Mouse (Mus musculus): ENCODE measurements around the gene Cyp2j5. TPM values are rescaled to one million over a fixed set of nuclear protein-coding genes. Genes with fewer than 3 reads are reported as not detected.

The Cyp2j5 gene
- polyA plus RNA-seq, 1 experiment, result not detected

DNA sequence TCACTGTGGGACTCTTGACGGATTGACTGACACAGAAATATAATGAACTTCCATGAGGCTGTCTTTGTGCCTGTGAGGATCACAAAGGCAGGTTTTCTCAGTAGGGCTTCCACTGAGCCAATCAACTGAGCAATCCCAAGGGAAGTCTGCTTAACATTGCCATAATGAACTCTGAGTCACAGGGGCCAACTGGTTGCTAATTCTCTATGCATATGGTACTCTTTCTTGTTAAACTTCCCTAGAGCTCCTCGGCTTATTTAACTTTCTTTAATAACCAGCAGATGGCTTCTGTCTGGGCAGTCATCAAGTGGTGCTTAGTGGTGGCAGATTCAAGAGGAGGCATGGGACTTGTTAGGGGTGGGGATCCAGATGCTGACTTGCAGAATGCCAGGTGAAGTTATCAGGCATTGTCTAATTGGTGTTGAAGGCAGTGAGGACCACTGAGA, 23.4 kb upstream of the Cyp2j5 start:
- no peaks in the 10 kb centered on the region for H3K9me3 ChIP-seq (replicated peaks; ENCODE audit: control insufficient read depth, insufficient read depth, low read length, poor library complexity, severe bottlenecking)
- H3K27ac ChIP-seq (ENCODE audit: insufficient read depth, low read length), result no peak overlapping the region
- no peak overlapping the region for H3K4me3 ChIP-seq (ENCODE audit: low read depth, low read length)
- H3K4me1 ChIP-seq (ENCODE audit: control insufficient read depth, insufficient read depth, low read length), result no peaks in the 10 kb centered on the region
- no peaks in the 10 kb centered on the region for H3K36me3 ChIP-seq (ENCODE audit: control insufficient read depth, insufficient read depth, low read length, poor library complexity, severe bottlenecking)
- no peak overlapping the region for H3K9ac ChIP-seq (ENCODE audit: low read depth, poor library complexity, severe bottlenecking)
- no peak for TF ChIP-seq EP300 (IDR thresholded peaks at IDR 0.05; ENCODE audit: insufficient read depth, low read depth, low read length)
- no peak for TF ChIP-seq CTCF (IDR thresholded peaks at IDR 0.05; ENCODE audit: low read depth, low read length)
- TF ChIP-seq POLR2A (IDR thresholded peaks at IDR 0.05; ENCODE audit: insufficient read depth, low read length), result no peak
- no peaks in the 10 kb centered on the region for H3K27me3 ChIP-seq (ENCODE audit: control insufficient read depth, insufficient read depth, low read length, poor library complexity, severe bottlenecking)

DNA sequence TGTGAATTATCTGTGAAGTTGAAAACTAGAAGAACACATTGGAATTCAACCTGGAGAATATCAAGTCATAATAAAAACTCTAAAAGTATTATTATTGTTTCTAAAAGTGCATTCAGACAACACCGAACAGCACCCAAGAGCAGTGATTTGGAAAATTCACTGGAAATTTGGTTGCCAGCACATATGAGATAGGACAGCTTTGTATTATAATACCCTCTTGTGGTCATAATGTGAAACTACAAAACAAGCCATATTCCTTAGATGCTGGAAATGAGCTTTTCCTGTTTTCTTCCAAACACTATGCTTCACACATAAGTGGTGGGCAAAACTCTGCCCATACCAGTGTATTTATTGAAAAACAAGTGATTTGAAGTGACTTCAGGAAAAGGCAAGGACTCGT, 19.5 kb upstream of the Cyp2j5 start:
- H3K9ac ChIP-seq (ENCODE audit: low read depth, poor library complexity, severe bottlenecking), result no peak overlapping the region
- no peaks in the 10 kb centered on the region for H3K4me1 ChIP-seq (ENCODE audit: control insufficient read depth, insufficient read depth, low read length)
- no peaks in the 10 kb centered on the region for H3K9me3 ChIP-seq (replicated peaks; ENCODE audit: control insufficient read depth, insufficient read depth, low read length, poor library complexity, severe bottlenecking)
- TF ChIP-seq CTCF (IDR thresholded peaks at IDR 0.05; ENCODE audit: low read depth, low read length) (no peak), EP300 (IDR thresholded peaks at IDR 0.05; ENCODE audit: insufficient read depth, low read depth, low read length) (no peak), POLR2A (IDR thresholded peaks at IDR 0.05; ENCODE audit: insufficient read depth, low read length) (no peak)
- no peaks in the 10 kb centered on the region for H3K36me3 ChIP-seq (ENCODE audit: control insufficient read depth, insufficient read depth, low read length, poor library complexity, severe bottlenecking)
- no peak overlapping the region for H3K4me3 ChIP-seq (ENCODE audit: low read depth, low read length)
- H3K27me3 ChIP-seq (ENCODE audit: control insufficient read depth, insufficient read depth, low read length, poor library complexity, severe bottlenecking), result no peaks in the 10 kb centered on the region
- no peak overlapping the region for H3K27ac ChIP-seq (ENCODE audit: insufficient read depth, low read length)

DNA sequence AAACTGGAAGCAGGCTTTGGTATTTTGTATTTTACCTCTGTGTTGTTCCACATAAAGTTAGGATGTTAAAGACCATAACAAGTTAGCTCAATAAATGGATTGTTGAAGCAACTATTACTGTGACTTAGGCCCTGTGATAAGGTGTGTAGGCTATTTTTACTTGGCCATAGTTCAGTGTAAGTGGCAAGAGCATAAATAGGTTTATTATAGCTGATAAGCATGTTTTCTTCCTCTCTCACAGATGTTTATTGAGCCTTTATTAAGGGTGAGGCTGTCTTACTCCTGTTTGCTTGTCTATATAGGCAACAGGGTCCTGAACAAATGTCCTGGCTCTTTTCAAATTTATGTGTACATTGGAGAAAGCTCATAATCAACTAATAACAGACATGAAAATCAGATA, 17.0 kb upstream of the Cyp2j5 start:
- no peak overlapping the region for H3K9ac ChIP-seq (ENCODE audit: low read depth, poor library complexity, severe bottlenecking)
- H3K36me3 ChIP-seq (ENCODE audit: control insufficient read depth, insufficient read depth, low read length, poor library complexity, severe bottlenecking), result no peaks in the 10 kb centered on the region
- H3K27me3 ChIP-seq (ENCODE audit: control insufficient read depth, insufficient read depth, low read length, poor library complexity, severe bottlenecking), result no peaks in the 10 kb centered on the region
- H3K4me1 ChIP-seq (ENCODE audit: control insufficient read depth, insufficient read depth, low read length), result no peaks in the 10 kb centered on the region
- H3K9me3 ChIP-seq (replicated peaks; ENCODE audit: control insufficient read depth, insufficient read depth, low read length, poor library complexity, severe bottlenecking), result no peaks in the 10 kb centered on the region
- TF ChIP-seq POLR2A (IDR thresholded peaks at IDR 0.05; ENCODE audit: insufficient read depth, low read length), result no peak
- TF ChIP-seq EP300 (IDR thresholded peaks at IDR 0.05; ENCODE audit: insufficient read depth, low read depth, low read length), result no peak
- H3K27ac ChIP-seq (ENCODE audit: insufficient read depth, low read length), result no peak overlapping the region
- H3K4me3 ChIP-seq (ENCODE audit: low read depth, low read length), result no peak overlapping the region

DNA sequence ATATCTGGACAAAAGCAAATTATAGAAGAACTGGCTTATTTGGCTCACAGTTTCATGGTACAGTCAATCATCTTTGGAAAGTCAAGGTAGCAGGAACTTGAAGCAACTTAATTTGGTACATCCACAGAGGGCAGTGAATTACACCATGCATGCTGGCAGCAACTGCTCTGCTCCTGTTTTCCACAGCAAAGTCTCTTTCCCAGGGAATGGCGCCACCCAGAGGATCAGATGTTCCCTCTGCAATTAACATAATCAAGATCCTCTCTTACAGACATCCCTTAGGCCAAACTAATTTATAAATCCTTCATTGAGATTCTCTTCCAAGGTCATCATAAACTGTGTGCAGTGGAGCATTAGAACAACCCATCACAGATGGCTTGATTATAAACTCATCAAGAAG, 16.3 kb upstream of the Cyp2j5 start:
- Histone ChIP-seq H3K9me3 (replicated peaks; ENCODE audit: control insufficient read depth, insufficient read depth, low read length, poor library complexity, severe bottlenecking) (no peaks in the 10 kb centered on the region), H3K27ac (ENCODE audit: insufficient read depth, low read length) (no peak overlapping the region), H3K27me3 (ENCODE audit: control insufficient read depth, insufficient read depth, low read length, poor library complexity, severe bottlenecking) (no peaks in the 10 kb centered on the region), H3K4me1 (ENCODE audit: control insufficient read depth, insufficient read depth, low read length) (no peaks in the 10 kb centered on the region), H3K36me3 (ENCODE audit: control insufficient read depth, insufficient read depth, low read length, poor library complexity, severe bottlenecking) (no peaks in the 10 kb centered on the region), H3K9ac (ENCODE audit: low read depth, poor library complexity, severe bottlenecking) (no peak overlapping the region), H3K4me3 (ENCODE audit: low read depth, low read length) (no peak overlapping the region)
- TF ChIP-seq CTCF (IDR thresholded peaks at IDR 0.05; ENCODE audit: low read depth, low read length) (peak; percentile 41), POLR2A (IDR thresholded peaks at IDR 0.05; ENCODE audit: insufficient read depth, low read length) (no peak)

DNA sequence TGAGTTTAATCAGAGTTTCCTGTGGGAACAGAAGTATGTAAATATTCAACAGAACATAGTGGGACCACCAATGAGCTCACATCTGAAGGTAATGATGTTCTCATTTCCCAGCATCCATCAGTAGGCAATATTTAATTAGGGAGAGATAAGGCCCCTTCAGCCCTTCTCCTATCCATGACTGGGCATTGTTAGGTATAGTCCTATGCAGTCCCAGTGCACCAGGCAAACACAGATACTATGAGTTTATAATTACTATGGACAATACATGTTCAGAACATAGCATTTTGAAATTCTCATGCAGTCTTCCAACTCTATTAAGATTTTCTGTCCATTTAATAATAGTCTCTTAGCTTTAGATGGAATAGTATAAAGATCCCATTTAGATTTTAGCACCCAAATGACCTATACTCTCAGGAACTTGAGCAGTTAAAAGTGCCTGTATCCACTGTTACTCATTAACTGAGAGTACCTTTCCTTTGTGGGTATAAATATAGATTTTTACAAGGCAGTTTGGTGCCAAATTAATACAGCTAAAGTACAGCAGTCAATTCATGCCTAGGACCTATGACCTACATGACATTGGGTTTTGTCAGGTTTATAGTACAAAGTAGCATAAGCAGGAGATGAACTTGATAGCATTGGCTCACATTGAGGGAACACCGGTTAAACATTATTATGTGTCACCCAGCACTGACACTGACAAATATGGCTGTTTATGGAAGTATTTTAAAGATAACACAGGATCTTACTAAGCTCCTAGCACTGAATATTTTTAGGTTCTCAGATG, 907 bp upstream of the Cyp2j5 start:
- no peaks in the 10 kb centered on the region for H3K4me1 ChIP-seq (ENCODE audit: control insufficient read depth, insufficient read depth, low read length)
- TF ChIP-seq CTCF (IDR thresholded peaks at IDR 0.05; ENCODE audit: low read depth, low read length) (no peak), EP300 (IDR thresholded peaks at IDR 0.05; ENCODE audit: insufficient read depth, low read depth, low read length) (no peak), POLR2A (IDR thresholded peaks at IDR 0.05; ENCODE audit: insufficient read depth, low read length) (no peak)
- no peak overlapping the region for H3K9ac ChIP-seq (ENCODE audit: low read depth, poor library complexity, severe bottlenecking)
- H3K36me3 ChIP-seq (ENCODE audit: control insufficient read depth, insufficient read depth, low read length, poor library complexity, severe bottlenecking), result no peaks in the 10 kb centered on the region
- no peak overlapping the region for H3K27ac ChIP-seq (ENCODE audit: insufficient read depth, low read length)
- no peaks in the 10 kb centered on the region for H3K9me3 ChIP-seq (replicated peaks; ENCODE audit: control insufficient read depth, insufficient read depth, low read length, poor library complexity, severe bottlenecking)
- H3K27me3 ChIP-seq (ENCODE audit: control insufficient read depth, insufficient read depth, low read length, poor library complexity, severe bottlenecking), result no peaks in the 10 kb centered on the region
- no peak overlapping the region for H3K4me3 ChIP-seq (ENCODE audit: low read depth, low read length)

DNA sequence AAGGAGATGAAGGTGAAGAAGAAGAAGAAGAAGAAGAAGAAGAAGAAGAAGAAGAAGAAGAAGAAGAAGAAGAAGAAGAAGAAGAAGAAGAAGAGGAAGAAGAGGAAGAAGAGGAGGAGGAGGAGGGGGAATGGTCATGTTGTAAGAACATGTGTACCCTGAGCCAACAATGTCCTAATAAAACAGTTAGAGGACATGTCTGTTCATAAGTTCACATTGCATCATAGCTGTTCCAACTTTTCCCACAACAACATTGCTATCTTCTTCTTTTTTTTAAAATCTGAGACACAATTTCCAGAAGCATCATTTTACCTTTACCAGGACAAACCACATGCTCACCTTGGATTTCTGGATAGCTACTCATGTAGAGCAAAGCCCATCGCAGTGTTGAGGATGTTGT, 28.5 kb downstream of the Cyp2j5 start:
- H3K9ac ChIP-seq (ENCODE audit: low read depth, poor library complexity, severe bottlenecking), result no peak overlapping the region
- H3K27me3 ChIP-seq (ENCODE audit: control insufficient read depth, insufficient read depth, low read length, poor library complexity, severe bottlenecking), result no peaks in the 10 kb centered on the region
- H3K4me3 ChIP-seq (ENCODE audit: low read depth, low read length), result no peak overlapping the region
- H3K9me3 ChIP-seq (replicated peaks; ENCODE audit: control insufficient read depth, insufficient read depth, low read length, poor library complexity, severe bottlenecking), result no peaks in the 10 kb centered on the region
- no peaks in the 10 kb centered on the region for H3K4me1 ChIP-seq (ENCODE audit: control insufficient read depth, insufficient read depth, low read length)
- no peak overlapping the region for H3K27ac ChIP-seq (ENCODE audit: insufficient read depth, low read length)
- TF ChIP-seq POLR2A (IDR thresholded peaks at IDR 0.05; ENCODE audit: insufficient read depth, low read length) (no peak), EP300 (IDR thresholded peaks at IDR 0.05; ENCODE audit: insufficient read depth, low read depth, low read length) (no peak), CTCF (IDR thresholded peaks at IDR 0.05; ENCODE audit: low read depth, low read length) (no peak)
- no peaks in the 10 kb centered on the region for H3K36me3 ChIP-seq (ENCODE audit: control insufficient read depth, insufficient read depth, low read length, poor library complexity, severe bottlenecking)
